Mouse (Mus musculus): Measurements from ENCODE around the gene Hey2. TPM values are rescaled to one million over a fixed set of nuclear protein-coding genes. Genes with fewer than 3 reads are reported as not detected.

Gene Hey2
- total RNA-seq (2014; fragmentation: Nextera tagmentation) (not detected in 2 replicates), total RNA-seq (2017) (0.44 and 0.52 TPM in 2 replicates), polyA plus RNA-seq (2012) (0.02 TPM in 1 of 2 replicates, not detected in the other)

DNA sequence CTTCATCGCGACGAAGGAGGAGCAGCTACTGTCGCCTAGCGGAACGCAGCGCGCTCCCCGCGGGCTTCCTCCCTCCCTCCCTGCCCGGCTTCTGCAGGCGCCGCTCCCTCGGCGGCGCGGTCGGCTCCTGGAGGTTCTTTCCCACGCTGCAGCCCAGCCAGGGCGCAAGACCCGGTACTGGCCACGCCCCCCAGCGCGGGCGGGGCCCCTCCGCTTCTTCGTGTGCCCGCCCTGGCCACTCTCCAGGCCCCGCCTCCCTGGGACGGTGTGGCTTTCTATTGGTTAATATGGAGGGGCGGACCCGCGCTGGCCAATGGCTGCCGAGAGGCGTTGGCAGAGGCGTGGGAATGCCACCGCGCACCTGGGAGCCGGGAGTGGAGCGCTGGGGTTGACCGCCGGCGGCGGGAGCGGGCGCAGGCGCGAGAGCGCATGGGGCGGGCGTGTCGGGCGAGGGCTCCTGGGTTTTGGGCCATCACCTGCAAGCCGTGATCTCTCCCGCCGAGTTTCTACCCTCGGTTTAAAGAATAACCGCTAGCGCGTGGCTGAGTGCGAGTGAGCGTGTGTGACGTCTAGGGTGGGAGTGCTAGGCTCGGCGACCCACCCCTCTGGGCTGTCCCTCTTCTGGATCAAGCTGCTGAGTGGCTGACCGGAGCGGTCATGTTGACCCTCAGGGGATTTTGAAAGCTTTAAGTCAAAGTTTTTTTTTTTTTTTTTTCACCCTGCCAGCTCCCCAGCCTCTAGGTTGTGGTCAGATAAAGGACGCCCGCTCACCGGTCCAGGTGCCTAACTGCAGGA, at the start of gene Hey2:
Hey2 (minus strand) TSS at position 159 of the 795 bp plus-strand sequence.
- ATAC-seq (ENCODE audit: extremely low read depth, insufficient number of reproducible peaks, low FRiP score, poor library complexity, severe bottlenecking) = peak; percentile 99
- TF ChIP-seq TAL1 (conservative IDR thresholded peaks at IDR 0.05; ENCODE audit: low read depth, low read length) = no peak
- TF ChIP-seq CTCF (IDR thresholded peaks at IDR 0.05; ENCODE audit: low read depth, low read length) = no peak
- no peak for TF ChIP-seq GATA2 (IDR thresholded peaks at IDR 0.05; ENCODE audit: borderline replicate concordance, low read depth, low read length)
- TF ChIP-seq POLR2AphosphoS5 (IDR thresholded peaks at IDR 0.05; ENCODE audit: insufficient replicate concordance, low read depth, low read length) = no peak
- no peak for TF ChIP-seq GATA1 (IDR thresholded peaks at IDR 0.05; ENCODE audit: borderline replicate concordance, low read length)
- peaks cover 17% of the 10 kb centered on the region for H3K4me1 ChIP-seq (ENCODE audit: insufficient read depth, low read depth, low read length)
- peaks cover 37% of the 10 kb centered on the region for H3K27me3 ChIP-seq (ENCODE audit: insufficient read depth, low read length)
- H3K36me3 ChIP-seq (replicated peaks) = no peaks in the 10 kb centered on the region
- peak; percentile 86 for DNase-seq (ENCODE audit: low spot score)
- peak within 1 kb of the TSS; percentile 72 for H3K4me3 ChIP-seq (ENCODE audit: low read depth, low read length)
- no peaks in the 10 kb centered on the region for H3K9me3 ChIP-seq (replicated peaks)

DNA sequence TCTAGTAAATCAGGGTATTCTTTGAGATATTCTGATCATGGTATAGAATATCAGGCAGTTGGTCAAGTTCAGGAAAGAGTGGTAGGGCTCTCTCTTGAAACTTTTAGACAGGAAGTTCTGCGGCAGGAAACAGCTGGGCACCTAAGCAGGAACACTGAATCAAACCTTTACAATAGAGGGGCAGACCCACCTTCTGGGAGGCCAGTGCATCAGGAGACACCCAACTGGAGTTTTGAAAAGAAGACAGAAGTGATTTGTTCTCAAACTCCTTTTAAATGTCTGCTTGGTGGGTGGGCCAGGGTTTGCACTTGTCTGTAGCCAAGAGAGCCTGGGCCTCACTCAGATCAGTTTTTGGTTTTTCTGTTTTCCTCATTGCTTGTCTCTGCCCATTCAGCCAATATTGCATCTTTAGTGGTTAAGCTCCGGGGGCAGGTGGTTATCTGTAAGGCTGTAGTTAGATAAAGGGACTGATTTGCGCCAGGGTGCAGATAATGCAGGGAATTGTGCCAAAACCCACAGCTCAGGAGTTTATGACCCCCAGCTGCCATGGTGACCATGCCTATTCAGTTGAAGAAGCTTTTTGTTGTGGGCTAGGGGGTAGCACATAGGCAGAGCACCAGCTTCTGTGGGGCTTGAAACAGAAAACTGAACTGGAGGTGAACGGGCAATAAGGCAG, 40.6 kb upstream of the Hey2 start:
- no peak for ATAC-seq (ENCODE audit: extremely low read depth, insufficient number of reproducible peaks, low FRiP score, poor library complexity, severe bottlenecking)
- H3K27me3 ChIP-seq (ENCODE audit: insufficient read depth, low read length) = peaks cover 7% of the 10 kb centered on the region; the same call in 1 of the 2 replicates
- TF ChIP-seq CTCF (IDR thresholded peaks at IDR 0.05; ENCODE audit: low read depth, low read length) (no peak), GATA2 (IDR thresholded peaks at IDR 0.05; ENCODE audit: borderline replicate concordance, low read depth, low read length) (no peak), GATA1 (IDR thresholded peaks at IDR 0.05; ENCODE audit: borderline replicate concordance, low read length) (no peak), TAL1 (conservative IDR thresholded peaks at IDR 0.05; ENCODE audit: low read depth, low read length) (no peak), POLR2AphosphoS5 (IDR thresholded peaks at IDR 0.05; ENCODE audit: insufficient replicate concordance, low read depth, low read length) (no peak)
- H3K36me3 ChIP-seq (replicated peaks) = no peaks in the 10 kb centered on the region
- H3K9me3 ChIP-seq (replicated peaks) = no peaks in the 10 kb centered on the region
- peak; percentile 2 for DNase-seq (ENCODE audit: low spot score)
- H3K4me1 ChIP-seq (ENCODE audit: insufficient read depth, low read depth, low read length) = no peaks in the 10 kb centered on the region
- H3K4me3 ChIP-seq (ENCODE audit: low read depth, low read length) = no peak overlapping the region

DNA sequence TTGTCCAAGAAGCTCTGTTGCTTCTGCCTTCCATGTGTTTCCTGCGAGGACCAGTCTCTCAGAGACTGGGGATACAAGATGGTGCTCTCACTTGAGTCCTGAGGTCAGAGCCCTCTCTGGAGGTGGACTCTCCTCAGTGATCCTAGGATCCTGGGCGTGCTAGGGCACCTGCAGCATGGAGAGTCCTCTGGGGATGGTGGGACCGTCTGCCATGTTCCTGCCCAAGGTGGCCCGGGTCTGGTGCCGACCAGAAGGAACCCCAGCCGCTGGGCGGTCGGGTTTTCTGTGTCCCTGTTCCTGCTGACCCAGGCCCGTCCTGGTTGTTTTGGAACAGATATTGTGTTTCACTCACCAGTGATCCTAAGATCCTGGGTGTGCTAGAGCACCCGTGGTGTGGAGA, 38.5 kb upstream of the Hey2 start:
- Histone ChIP-seq H3K4me3 (ENCODE audit: low read depth, low read length) (no peak overlapping the region), H3K9me3 (replicated peaks) (no peaks in the 10 kb centered on the region), H3K36me3 (replicated peaks) (no peaks in the 10 kb centered on the region), H3K27me3 (ENCODE audit: insufficient read depth, low read length) (peaks cover 7% of the 10 kb centered on the region; the same call in 1 of the 2 replicates), H3K4me1 (ENCODE audit: insufficient read depth, low read depth, low read length) (no peaks in the 10 kb centered on the region)
- DNase-seq (ENCODE audit: low spot score) = no peak
- TF ChIP-seq TAL1 (conservative IDR thresholded peaks at IDR 0.05; ENCODE audit: low read depth, low read length) (no peak), GATA2 (IDR thresholded peaks at IDR 0.05; ENCODE audit: borderline replicate concordance, low read depth, low read length) (no peak), GATA1 (IDR thresholded peaks at IDR 0.05; ENCODE audit: borderline replicate concordance, low read length) (no peak), POLR2AphosphoS5 (IDR thresholded peaks at IDR 0.05; ENCODE audit: insufficient replicate concordance, low read depth, low read length) (no peak), CTCF (IDR thresholded peaks at IDR 0.05; ENCODE audit: low read depth, low read length) (no peak)
- ATAC-seq (ENCODE audit: extremely low read depth, insufficient number of reproducible peaks, low FRiP score, poor library complexity, severe bottlenecking) = no peak

DNA sequence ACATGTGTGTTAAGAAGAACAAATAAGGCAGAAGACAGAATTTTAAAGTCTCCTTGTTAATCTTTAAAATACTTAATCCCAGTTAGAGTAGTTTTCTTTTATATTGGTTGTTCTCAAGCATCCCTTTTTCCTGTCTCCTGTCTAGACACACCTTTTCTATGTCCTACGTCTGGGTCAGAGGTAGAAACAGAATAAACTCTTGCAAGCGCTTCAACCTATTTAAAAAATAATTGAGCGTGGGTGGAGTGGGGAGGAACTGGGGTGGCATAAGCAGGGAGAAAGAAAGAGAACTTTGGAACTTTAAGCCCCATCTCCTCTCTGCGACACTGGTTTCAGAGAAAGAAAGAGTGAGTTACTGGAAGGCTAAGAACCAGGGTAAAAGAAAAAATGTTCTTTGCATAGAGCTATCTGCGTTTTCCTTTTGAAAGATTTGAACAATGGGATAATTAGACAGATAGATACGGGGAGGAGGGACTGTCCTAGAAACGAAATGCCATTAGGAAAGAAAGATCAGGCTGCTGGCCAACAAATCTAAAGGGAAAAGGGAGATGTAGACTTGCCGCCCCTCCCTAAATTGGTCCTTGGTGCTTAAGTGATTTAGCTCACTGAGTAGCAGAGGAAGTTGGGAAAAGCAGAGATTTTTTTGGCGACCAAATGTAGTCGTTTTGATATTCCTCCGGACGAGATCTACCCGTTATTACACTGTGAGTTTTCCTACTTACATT, 2.7 kb upstream of the Hey2 start:
- DNase-seq (ENCODE audit: low spot score) (no peak), ATAC-seq (ENCODE audit: extremely low read depth, insufficient number of reproducible peaks, low FRiP score, poor library complexity, severe bottlenecking) (no peak)
- peaks cover 17% of the 10 kb centered on the region for H3K4me1 ChIP-seq (ENCODE audit: insufficient read depth, low read depth, low read length)
- H3K27me3 ChIP-seq (ENCODE audit: insufficient read depth, low read length) = peaks cover 32% of the 10 kb centered on the region
- H3K36me3 ChIP-seq (replicated peaks) = no peaks in the 10 kb centered on the region
- H3K9me3 ChIP-seq (replicated peaks) = no peaks in the 10 kb centered on the region
- no peak overlapping the region for H3K4me3 ChIP-seq (ENCODE audit: low read depth, low read length)
- TF ChIP-seq GATA2 (IDR thresholded peaks at IDR 0.05; ENCODE audit: borderline replicate concordance, low read depth, low read length) (no peak), POLR2AphosphoS5 (IDR thresholded peaks at IDR 0.05; ENCODE audit: insufficient replicate concordance, low read depth, low read length) (no peak), TAL1 (conservative IDR thresholded peaks at IDR 0.05; ENCODE audit: low read depth, low read length) (no peak)

DNA sequence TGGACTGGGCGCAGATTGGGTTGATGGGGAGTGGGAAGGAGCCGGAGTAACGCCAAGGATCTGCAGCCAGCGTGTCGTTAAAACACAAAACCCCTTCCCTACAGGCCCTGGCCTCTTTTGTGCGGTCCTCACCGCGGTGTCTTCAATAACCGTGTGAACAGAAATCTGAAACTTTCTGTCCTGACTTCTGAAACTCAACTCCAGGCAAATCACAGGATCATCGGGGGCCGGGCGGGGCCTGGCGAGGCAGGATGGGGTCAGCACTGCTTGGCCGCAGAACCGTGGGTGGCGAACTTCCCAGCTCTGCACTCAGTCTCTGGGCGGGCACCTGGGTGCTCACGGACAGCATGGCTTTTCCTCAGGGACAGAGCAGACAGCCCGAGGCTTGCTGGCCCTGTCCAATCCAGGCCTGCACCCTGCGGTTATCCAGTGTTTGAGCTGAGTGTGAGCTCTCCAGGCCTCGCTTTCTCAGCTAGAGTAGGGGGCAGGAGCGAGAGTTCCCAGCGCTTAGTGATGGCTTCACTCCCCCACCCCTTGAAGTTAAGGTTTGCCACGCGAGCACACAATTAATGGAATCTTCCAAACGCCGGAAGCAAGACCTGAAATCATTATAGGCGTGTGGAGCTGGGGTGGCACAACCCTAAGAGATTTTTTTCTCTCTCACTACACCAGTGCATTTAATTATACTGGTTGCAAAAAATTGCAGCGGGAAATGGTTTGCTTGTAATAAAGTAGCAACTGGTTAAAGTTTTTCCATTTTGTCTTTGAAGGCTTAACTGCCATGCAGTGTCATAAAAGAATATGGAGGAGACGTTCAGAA, 1.8 kb upstream of the Hey2 start:
- DNase-seq (ENCODE audit: low spot score) (no peak), ATAC-seq (ENCODE audit: extremely low read depth, insufficient number of reproducible peaks, low FRiP score, poor library complexity, severe bottlenecking) (no peak)
- no peak overlapping the region for H3K4me3 ChIP-seq (ENCODE audit: low read depth, low read length)
- H3K9me3 ChIP-seq (replicated peaks) = no peaks in the 10 kb centered on the region
- TF ChIP-seq TAL1 (conservative IDR thresholded peaks at IDR 0.05; ENCODE audit: low read depth, low read length) = no peak
- no peak for TF ChIP-seq CTCF (IDR thresholded peaks at IDR 0.05; ENCODE audit: low read depth, low read length)
- TF ChIP-seq GATA2 (IDR thresholded peaks at IDR 0.05; ENCODE audit: borderline replicate concordance, low read depth, low read length) = no peak
- TF ChIP-seq POLR2AphosphoS5 (IDR thresholded peaks at IDR 0.05; ENCODE audit: insufficient replicate concordance, low read depth, low read length) = no peak
- no peak for TF ChIP-seq GATA1 (IDR thresholded peaks at IDR 0.05; ENCODE audit: borderline replicate concordance, low read length)
- H3K27me3 ChIP-seq (ENCODE audit: insufficient read depth, low read length) = peaks cover 35% of the 10 kb centered on the region
- peaks cover 17% of the 10 kb centered on the region for H3K4me1 ChIP-seq (ENCODE audit: insufficient read depth, low read depth, low read length)
- no peaks in the 10 kb centered on the region for H3K36me3 ChIP-seq (replicated peaks)

Measured in G1E (cell line).